Mouse (Mus musculus): ENCODE results near the gene Lhx4.

The Lhx4 gene

DNA sequence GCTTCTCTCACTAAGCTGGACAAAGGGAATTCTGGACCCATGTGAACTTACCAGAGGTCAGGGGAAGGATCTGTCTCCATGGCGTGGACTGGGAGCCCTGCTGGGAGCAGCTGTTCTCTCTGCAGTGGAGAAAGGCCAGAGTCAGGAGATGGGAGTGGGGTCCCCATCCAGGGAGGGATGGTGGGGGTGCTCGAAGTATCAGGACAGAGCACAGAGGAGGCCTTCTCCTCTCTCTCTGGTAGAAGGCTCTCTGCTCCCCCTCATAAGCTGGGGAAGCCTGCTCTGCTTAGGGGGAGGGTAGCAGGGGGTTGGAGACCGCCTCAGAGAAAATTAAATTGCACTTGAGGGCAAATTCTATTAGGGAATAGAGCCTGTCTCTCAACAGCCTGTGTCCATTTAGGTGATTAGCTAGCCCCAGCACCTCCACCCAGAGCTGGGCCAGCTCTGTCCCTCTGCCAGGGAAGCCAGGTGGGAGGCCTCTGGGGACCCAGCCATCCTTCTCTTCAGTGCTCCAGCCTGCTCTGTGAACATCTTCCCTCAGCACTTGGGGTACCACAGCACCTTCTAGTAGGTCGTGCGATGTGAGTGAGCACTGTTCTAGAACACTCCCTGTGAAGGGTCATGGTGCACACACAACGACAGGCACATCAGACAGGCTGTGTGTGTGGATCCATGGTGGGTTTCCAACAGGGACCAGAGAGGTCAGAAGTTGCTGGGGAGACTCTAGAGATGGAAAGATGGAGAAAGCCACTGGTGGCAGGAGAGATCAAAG, at the start of gene Lhx4:
TSS of gene Lhx4 (minus strand) at position 201 of the 772 bp plus-strand sequence.
- no peak for DNase-seq (ENCODE audit: low read depth, low spot score)

DNA sequence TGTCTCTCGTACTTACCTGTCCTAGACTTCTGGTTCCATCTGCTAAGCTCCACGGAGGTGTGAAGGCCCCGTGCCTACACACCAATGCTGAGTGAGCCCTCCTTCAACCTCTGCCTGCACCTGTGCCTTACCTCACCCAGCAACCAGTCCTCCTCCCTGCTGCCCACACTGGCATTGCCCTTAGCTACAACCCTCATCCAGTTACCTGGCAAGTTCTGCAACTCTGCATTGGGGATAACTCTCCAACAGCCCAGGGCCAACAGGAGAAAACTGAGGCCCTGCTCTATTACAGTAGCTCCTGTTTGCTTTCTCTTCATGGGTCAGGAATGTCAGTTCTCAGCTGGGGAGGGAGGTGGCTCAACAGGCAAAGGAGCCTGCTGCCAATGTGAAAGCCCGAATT, 46.5 kb upstream of the Lhx4 start:
- DNase-seq (ENCODE audit: low read depth, low spot score) = no peak

DNA sequence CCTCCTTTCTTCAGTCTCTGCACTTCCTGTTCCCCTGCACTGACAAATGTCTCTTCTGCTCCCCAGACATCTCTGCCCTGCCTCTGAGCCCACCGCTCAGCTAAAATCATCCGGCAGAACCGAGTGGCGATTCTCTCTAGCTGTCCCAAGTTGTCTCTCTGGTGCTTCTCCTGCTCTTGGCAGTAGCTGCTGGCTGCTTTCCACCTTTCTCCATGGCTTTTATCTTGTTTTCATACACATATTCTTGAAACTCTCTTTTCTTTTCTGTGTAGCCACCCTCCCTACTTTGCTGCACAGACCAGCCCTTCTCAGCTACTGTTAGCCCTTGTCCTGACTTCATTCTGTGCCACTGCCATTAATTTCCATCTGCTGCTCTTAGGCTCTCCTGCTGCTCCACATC, 45.9 kb upstream of the Lhx4 start:
- DNase-seq (ENCODE audit: low read depth, low spot score) = no peak

DNA sequence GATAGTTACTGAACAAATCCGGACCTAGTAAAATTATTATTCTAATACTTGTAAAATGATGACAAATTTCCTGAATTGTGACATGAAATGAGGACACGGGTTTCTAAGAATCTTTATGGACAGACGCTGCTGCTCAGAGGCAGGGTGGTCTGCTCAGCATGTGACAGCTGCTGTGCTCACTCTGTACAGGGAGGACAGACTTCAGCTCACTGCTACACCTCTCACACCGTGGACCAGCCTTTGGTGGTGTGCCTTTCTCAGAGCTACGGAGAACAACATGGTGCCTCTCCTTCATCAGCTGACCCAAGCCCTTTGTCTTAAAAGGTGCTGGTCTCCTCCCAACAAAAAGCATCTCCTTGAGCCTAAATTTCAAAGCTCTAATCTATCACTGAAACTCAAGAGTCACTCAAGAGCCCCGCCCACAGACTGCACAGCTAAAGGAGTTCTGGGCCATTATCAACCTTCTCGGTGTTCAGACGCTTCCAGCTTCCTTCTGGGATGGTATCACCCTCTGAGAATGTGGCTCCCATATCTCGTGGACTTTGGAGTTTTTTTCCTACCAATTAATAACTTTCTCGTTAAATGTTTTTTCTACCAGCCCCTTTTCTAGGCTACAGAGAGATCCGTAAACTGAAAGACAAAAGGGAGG, 45.4 kb upstream of the Lhx4 start:
- peak; percentile 11 for DNase-seq (ENCODE audit: low read depth, low spot score)

DNA sequence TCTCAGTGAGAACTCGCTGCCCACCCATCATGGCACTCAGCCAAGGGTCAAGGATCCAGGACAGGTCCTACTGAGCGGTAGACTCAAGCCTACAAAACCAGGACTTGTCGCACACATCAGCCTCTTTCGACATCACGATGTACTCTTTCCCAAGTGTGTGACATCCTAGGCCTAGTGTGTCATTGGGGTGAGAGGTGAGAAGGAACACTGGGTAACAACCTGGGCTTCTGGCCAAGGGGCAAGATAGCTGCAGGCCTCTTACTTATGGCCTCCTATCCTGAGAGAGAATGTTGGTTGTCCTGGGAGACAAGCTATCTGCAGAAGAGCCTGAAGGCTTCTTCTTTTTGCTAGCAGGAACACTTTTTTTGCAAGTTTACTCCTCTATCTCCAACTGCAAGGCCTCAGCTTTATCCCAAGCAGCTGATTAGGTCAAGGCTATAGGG, 44.3 kb upstream of the Lhx4 start:
- DNase-seq (ENCODE audit: low read depth, low spot score) = no peak

DNA sequence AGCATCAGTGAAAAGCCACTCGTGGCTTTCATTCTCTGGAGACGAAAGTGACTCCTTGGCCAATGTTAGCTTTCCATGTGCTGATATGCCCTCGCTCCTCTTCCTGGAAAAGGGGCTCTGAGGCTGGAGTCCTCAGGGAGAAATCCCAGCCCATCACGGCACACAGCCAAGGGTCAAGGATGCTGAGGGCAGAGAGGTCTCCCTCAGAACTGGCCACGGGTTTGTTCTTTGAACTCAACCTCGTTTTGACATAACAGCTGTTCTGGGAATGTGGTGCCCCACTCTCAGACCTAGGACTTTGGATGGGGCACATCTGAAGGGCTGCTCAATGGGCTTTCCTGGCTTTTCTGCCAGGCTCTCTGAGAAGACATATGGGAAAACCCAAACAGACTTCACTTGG, 43.4 kb upstream of the Lhx4 start:
- DNase-seq (ENCODE audit: low read depth, low spot score) = no peak

DNA sequence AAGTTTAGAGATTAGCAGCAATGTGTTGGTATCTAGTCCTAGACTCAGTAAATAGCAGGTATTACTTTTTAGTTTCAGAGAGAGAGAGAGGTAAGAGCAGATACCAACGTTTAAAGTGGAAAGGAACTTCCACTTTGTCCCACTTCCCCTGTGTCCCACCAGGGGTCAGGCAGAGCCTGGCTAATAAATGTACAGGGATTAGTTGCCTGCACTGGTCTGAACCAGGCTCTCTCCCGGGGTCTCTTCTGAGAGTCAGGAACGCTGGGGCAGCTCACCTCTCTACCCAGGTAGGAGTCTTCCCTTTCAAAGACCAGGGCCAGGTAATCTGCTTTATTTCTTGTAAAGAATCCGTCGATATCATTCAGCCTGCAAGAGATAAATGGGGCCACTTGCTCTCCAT, 40.4 kb upstream of the Lhx4 start:
- peak; percentile 30 for DNase-seq (ENCODE audit: low read depth, low spot score)

DNA sequence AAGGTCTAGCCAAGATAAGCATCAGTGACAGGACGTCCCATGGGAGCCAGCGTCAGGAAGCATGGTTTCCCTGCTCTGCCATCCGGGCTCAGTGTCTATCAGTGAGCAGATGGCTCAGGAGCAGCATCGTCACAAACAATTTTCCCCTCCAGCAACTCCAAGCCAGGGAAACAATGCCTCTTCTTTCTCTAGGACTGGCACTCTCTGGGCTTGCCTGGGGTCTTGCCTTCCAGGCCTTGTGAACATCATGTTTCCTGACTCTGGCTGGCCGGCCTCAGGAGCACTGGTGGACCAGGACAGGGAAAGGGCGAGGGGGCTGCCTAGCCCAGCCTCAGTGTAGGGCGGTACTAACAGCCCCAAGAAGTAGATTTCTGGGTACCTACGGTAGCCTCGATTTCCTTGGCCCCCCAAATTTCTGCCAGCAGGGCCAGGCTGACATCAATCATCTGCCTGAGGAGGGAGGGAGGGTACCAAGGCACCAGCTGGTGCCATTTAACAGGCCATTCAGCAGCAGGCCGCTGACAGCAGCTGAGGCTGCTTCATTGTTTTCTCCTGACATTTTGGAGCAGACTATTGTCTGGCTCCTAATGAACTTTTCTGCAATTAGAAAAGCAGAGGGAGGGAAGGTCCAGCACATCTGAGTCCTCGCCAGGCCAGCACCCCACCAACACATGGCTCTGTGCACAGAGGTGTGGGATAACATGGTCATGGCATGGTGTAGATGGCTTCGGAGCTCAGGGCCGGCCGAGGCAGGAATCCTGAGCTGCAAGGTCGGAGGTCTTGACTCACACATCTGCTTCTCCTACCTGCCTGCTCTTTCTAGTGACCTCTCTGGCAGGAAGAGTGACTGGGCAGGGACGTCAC, 38.9 kb upstream of the Lhx4 start:
- DNase-seq (ENCODE audit: low read depth, low spot score) = no peak

DNA sequence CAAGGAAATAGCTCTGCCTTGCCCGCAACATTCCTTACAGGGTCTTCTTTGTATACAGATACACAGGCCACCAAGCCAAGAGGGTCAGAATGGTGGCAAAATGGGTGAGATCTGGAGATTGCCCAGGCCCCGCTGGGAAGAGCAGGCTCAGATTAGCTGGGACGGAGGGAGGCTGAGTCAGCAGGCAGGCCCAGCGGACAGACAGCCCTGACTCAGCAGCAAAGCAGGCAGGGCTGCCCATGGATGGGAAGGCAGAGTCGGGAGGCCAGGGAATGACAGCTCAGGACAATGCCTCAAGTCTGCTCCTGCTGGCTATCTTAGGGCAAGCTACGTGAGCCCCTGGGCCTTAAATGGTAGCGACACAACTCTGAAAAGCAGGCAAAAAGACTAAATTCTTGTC, 34.4 kb upstream of the Lhx4 start:
- no peak for DNase-seq (ENCODE audit: low read depth, low spot score)

DNA sequence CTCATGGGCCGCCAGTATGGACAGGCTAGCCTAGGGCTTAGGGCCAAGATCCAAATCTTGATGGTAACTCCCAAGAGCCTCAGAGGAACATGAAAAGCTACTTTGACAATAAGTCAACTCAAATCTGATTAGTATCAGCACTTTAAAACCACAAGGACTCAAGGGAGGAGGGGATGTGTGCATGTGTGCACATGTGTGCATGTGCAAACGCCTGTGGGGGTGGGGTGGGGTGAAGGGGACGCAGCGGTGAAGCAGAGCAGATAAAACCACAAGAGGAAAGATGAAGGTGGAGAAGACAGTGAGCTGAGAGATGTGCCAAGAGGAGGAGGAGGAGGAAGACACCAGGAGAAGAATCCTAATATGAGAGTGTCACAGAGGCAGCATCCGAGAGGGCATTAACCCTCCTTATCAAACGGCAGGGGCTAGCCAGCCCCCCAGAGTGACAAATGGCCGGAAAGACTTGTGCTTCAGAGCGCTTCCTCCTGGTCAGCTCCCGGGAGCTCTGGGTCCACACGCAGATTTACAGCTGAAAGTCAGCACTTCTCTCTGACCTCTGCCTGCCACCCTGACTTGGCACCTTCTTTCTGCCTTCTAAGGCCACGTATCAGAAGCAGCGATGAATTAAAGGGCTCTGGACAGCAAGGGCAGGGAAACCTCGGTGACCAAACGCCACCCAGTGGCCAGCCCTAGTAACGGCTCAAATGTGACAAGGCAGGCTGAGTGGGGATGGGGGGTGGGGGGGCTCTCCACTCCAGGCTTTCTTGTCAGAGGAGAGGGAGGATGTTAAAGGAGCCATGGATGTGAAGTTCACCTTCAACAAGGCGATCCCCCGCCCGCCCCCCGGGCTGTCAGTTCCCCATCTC, 33.1 kb upstream of the Lhx4 start:
- peak; percentile 67 for DNase-seq (ENCODE audit: low read depth, low spot score)

DNA sequence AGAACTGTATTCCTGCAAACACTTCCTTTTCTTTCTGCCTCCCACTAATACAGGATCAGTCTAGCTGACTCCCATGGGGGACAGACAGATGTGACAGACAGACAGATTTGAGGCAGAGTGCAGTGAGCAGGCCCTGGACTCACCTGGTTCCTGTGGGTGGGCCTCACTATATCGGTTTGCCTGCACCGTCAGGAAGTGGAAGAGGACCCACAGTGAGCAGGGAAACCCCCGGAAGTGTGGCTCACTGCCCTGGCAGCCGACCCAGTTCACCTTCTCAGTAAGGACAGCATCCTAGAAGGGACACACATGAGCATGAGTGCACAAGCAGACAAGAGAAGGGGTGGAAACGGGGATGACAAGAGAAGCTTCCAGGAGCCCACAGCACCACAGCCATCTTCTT, 30.9 kb upstream of the Lhx4 start:
- no peak for DNase-seq (ENCODE audit: low read depth, low spot score)

DNA sequence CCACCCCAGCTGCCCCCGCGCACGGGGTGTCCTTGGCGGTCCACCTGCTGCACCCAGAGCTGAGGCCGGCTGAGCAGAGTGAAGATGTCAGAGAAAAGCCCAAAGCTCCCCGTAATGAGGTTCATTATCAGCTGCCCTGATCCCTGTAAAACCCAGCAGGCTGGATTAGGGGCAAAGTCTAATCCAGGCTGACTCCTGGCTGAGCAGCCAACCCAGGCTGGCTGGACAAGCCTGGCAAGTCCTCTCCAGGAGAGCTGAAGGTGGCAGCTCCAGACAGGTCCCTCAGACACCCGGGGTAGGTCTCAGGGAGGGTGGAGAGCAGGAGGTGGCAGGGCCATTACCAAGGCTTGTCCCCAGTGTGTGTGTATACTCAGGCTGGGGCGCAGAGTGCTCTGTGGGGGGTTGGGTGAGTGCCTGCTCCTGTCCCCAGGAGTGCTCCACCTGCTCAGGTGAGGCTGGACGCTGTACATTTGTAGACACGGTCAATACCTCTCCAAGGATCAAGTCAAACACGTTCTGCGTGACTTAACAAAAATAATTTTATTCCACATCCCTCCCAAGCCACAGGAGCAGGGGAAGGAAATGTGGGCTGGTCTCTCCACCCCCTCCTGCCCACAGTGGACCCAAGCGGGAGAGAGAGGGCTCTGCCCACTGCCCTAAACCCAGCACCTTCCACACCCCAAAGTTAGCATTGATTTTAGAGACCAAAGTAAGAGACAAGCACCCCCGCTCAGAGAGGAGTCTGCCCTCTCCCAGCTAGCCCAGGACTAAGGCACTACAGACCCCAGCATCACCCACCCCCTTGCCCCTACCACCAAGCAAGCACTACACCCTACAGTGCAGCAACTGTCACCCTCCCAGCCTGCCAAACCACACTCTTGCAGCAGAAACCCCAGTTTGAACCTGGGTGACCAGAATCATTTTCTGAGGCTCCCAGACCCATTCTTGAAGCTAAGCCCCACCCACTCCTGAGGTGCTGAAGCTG, 26.4 kb upstream of the Lhx4 start:
- no peak for DNase-seq (ENCODE audit: low read depth, low spot score)

DNA sequence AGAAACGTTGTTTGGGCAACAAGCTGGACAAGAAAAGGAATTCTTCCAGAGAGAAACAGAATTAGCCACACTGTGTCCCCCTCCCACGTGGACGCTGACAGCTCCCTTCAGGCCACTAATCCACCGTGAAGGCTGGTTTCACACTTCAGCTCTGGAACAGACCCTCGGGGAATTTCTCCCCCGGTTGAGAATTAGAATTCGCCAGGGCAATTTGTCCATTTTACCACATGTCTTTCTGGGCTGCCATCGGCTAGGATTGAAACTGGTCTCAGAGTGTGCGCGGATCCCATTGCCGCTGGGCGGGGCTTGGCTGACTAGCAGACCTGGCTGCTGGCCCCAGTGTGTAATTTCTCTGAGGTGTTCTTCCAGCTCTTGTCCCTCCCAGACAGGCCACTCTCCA, 7.7 kb upstream of the Lhx4 start:
- DNase-seq (ENCODE audit: low read depth, low spot score) = no peak

DNA sequence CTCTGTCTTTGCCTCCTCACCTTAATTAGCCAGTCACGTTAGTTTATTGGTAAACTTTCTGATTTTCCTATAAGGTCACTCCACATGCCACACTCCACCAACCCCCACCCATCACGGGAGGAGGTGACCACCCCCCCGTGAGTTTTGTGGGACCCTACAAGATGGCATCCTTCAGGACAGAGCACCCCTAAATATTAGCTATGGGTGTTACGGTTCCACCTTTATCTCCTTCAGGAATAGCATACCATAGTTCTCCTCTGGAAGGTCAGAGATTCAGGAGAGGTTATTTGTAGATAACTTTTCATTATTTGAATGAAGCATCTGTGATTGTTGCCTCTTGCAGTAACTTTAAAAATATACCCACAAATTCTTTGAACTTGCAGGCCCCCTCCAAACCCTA, 7.2 kb upstream of the Lhx4 start:
- DNase-seq (ENCODE audit: low read depth, low spot score) = no peak

DNA sequence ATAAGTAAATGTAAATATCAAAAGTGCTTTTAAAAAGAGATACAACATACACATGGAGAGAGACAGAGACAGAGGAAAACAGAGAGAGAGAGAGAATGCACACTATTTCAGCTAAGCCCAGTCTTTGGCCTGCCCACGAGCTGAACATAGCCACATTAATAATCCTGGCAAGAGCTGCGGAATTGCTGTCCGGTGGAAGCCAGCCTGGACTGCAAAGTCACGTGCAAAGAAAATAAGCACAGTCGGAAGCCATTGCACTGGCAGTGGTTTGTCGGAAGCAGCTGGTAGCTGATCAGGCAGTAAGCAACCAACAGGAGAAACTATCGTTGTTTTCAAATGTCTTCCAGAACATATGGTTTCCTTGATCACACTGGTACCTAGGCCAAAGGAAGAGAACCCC, 6.1 kb upstream of the Lhx4 start:
- DNase-seq (ENCODE audit: low read depth, low spot score) = no peak

DNA sequence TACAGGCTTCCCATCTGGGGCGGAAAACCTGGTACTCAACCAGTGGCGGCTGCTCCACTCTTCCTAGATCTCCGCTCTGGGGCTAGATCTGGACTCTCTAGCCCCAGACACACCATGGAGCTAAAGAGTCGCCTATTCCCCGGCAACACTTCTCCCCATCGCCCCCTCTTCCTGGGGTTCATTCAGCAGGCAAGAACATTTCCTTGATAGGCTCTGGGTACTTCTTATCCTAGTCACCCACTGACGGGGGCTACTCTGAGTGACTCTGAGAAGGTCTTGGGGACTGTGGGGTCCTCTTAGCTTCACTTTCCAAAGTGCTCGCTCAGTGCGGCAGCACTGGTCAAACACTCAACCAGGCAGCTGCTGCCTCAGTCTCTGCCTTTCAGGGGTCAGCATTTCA, 1.9 kb upstream of the Lhx4 start:
- no peak for DNase-seq (ENCODE audit: low read depth, low spot score)

DNA sequence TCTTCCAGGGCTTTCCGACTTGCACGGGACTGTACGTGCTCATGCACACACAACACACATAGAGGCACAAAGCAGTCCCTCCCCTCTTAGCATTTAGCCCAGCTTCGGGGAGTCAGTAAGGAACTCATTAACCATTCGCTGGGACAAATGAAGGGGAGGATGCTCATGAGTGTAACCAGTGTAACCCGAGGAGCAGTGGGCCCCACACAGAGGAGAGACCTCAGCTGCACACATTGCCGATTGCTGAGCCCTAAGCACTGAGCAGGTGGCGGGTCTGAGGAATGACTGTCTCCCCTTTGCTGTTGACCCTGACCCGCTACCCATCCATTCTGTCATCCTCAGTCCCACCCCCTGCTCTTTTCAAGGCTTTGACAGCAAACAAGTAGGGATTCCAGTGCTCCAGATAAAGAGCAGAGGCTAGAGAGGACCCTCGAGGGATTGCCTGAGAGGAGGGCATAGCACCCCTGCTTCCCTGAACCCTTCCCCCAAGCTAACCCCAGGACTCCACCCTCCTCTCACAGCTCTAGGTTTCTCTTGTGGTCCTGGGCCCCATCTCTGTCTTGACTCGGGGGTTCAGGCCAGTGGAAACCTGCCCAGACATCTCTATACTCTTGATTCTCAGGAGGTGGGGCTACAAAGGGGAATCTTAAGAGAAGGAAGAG, 836 bp downstream of the Lhx4 start:
- no peak for DNase-seq (ENCODE audit: low read depth, low spot score)

DNA sequence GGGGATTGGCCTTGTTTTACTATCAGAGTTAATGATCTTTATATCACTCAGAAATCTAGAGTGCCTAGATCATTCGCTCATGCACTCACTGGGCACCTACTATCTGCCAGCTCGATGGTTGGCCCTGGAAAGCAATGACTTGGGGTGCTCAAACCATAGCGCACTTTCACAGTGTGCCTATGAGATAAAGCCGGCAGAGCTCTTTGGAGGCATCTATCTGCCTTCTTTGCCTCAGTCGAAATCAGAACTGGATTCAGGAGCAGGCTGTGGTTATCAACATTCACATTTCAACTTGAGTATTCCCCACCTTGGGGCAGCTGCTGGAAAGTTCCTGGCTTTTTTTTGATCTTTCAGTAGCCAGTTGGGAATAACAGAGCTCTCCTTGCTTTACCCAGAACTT, 3.6 kb downstream of the Lhx4 start:
- DNase-seq (ENCODE audit: low read depth, low spot score) = no peak

DNA sequence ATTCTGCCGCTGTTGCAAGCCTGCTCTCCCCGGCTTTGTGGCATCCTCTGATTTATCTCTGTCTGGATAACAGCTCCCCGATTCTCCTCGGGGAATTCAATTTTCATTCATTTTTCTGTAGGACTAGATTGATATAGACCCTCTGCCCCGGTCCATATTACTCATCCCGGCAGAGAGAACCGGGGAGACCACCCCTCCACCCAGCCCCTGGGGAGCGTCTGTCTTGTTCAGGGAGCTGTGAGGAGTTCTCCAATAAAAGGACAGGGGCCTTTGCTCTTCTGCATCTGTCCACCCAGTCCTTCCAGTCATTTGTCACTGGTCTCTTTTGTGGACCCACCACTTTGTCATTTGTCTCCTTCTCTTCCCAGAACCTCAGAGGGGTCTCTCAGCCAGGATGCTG, 4.5 kb downstream of the Lhx4 start:
- DNase-seq (ENCODE audit: low read depth, low spot score) = no peak

All from ZHBTc4 (cell line).